Mouse (Mus musculus) heart, adult 2 months (tissue): ENCODE data around the gene Csrp1.

ENCODE experiments used
- EP300 ChIP-seq: fragments of 200-500 bp; IDR thresholded peaks from 2 replicates; pipeline ENCODE4 v1.6.1; 2011; ENCODE audit warnings: low read depth, low read length, control low read depth; ENCODE audit not compliant: insufficient read depth
- POLR2A ChIP-seq: fragments of 200-500 bp; IDR thresholded peaks from 2 replicates; pipeline ENCODE4 v1.6.1; 2011; ENCODE audit warnings: mild to moderate bottlenecking, low read depth, low read length, control low read depth; ENCODE audit not compliant: insufficient read depth

GRCm38 (mm10) chr1:135731393-135731792 is 11.5 kb downstream of the Csrp1 start:
- TF ChIP-seq POLR2A, result no peak
- TF ChIP-seq EP300, result no peak
